Mouse (Mus musculus): ENCODE measurements around the gene 9830107B12Rik. TPM values are rescaled to one million over a fixed set of nuclear protein-coding genes. Genes with fewer than 3 reads are reported as not detected.

Gene 9830107B12Rik
- polyA plus RNA-seq, 1 experiment from 2014 or later = not detected

GRCm38 (mm10) chr17:48089019-48089418, 57.0 kb downstream of the 9830107B12Rik start, which contains the start of gene 1700067P10Rik:
Gene 1700067P10Rik (plus strand): TSS chr17:48089319.
- no peaks in the 10 kb centered on the region; the same call in 1 of the 2 replicates for H3K9me3 ChIP-seq
- DNase-seq (ENCODE audit: low spot score) = no peak
- H3K27ac ChIP-seq = no peak within 1 kb of the TSS
- no peaks in the 10 kb centered on the region for H3K36me3 ChIP-seq
- no peaks in the 10 kb centered on the region for H3K4me1 ChIP-seq
- H3K27me3 ChIP-seq (ENCODE audit: insufficient read depth, poor library complexity, severe bottlenecking) = peaks cover 8% of the 10 kb centered on the region; the same call in 1 of the 2 replicates
- H3K4me3 ChIP-seq = no peak within 1 kb of the TSS

- DNase-seq (ENCODE audit: low spot score) = no peak
- Histone ChIP-seq H3K4me1 (no peaks in the 10 kb centered on the region), H3K36me3 (no peaks in the 10 kb centered on the region), H3K9me3 (no peaks in the 10 kb centered on the region), H3K27me3 (ENCODE audit: insufficient read depth, poor library complexity, severe bottlenecking) (peaks cover 3% of the 10 kb centered on the region; the same call in 1 of the 2 replicates), H3K4me3 (no peak overlapping the region), H3K27ac (no peak overlapping the region)
- 33% methylated on average over 3 of the region's 3 CpGs for WGBS
These were observed 65.4 kb downstream of the 9830107B12Rik start for GRCm38 (mm10) chr17:48080626-48081025.

Other genes with a start within 250 kb of the 9830107B12Rik start
- 12.4 and 27.3 TPM in 2 replicates for gene Foxp4, start 221.6 kb downstream of the 9830107B12Rik start, polyA plus RNA-seq (2016; fragmentation: Nextera tagmentation; extraction: Ambion mirVana)
- not detected in 2 replicates for gene 1700122O11Rik, start 108.0 kb downstream of the 9830107B12Rik start, polyA plus RNA-seq (2016; fragmentation: Nextera tagmentation; extraction: Ambion mirVana)
- gene 1700067P10Rik, start 56.9 kb downstream of the 9830107B12Rik start, polyA plus RNA-seq (2016; fragmentation: Nextera tagmentation; extraction: Ambion mirVana) = not detected in 2 replicates
- not detected in 2 replicates for gene A530064D06Rik, start 21.0 kb upstream of the 9830107B12Rik start, polyA plus RNA-seq (2016; fragmentation: Nextera tagmentation; extraction: Ambion mirVana)
- gene Trem1, start 86.5 kb upstream of the 9830107B12Rik start, polyA plus RNA-seq (2016; fragmentation: Nextera tagmentation; extraction: Ambion mirVana) = 0.05 and 0.11 TPM in 2 replicates
- gene Trem3, start 101.5 kb upstream of the 9830107B12Rik start, polyA plus RNA-seq (2016; fragmentation: Nextera tagmentation; extraction: Ambion mirVana) = not detected in 2 replicates
- gene Treml4, start 118.0 kb upstream of the 9830107B12Rik start, polyA plus RNA-seq (2016; fragmentation: Nextera tagmentation; extraction: Ambion mirVana) = 0.63 and 0.74 TPM in 2 replicates
- gene Treml2, start 153.2 kb upstream of the 9830107B12Rik start, polyA plus RNA-seq (2016; fragmentation: Nextera tagmentation; extraction: Ambion mirVana) = 0.97 and 1.3 TPM in 2 replicates
- 0.13 TPM in 1 of 2 replicates, not detected in the other for gene B430306N03Rik, start 169.9 kb upstream of the 9830107B12Rik start, polyA plus RNA-seq (2016; fragmentation: Nextera tagmentation; extraction: Ambion mirVana)
- 0.36 and 1.2 TPM in 2 replicates for gene Trem2, start 200.1 kb upstream of the 9830107B12Rik start, polyA plus RNA-seq (2016; fragmentation: Nextera tagmentation; extraction: Ambion mirVana)
- gene Treml1, start 213.6 kb upstream of the 9830107B12Rik start, polyA plus RNA-seq (2016; fragmentation: Nextera tagmentation; extraction: Ambion mirVana) = 3.7 and 6.3 TPM in 2 replicates

Data from heart, embryonic 10.5 days (tissue).